Mouse (Mus musculus) embryo, embryonic 10 days (tissue): ENCODE results near the gene Ulk3.
A peak's percentile ranks its signal among the peaks of the same experiment; 100 is the strongest.

Source experiments
- DNase-seq: peaks from one replicate; pipeline ENCODE4 v3.0.0-alpha.2; 2015; ENCODE audit warnings: low spot score

The Ulk3 gene

DNA sequence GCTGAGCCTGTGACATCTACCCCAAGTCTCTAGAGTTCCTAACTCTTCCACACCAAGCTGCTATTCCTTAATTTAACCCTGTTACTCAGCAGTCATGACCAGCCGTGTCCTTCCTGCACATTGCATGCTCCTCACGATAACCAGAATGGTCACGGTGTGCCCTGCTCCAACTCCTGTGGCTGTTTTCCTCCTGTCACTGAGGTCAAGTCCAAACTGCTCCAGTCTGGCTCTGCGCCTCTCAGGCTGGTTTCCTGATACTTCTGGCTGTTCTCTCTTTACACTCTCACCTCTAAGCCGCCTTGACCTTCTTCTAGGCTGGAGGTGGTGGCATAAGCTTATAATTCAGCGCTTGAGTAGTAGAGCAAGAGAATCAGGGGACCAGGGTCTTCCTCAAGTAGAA is 20.8 kb upstream of the Ulk3 start:
- no peak for DNase-seq

DNA sequence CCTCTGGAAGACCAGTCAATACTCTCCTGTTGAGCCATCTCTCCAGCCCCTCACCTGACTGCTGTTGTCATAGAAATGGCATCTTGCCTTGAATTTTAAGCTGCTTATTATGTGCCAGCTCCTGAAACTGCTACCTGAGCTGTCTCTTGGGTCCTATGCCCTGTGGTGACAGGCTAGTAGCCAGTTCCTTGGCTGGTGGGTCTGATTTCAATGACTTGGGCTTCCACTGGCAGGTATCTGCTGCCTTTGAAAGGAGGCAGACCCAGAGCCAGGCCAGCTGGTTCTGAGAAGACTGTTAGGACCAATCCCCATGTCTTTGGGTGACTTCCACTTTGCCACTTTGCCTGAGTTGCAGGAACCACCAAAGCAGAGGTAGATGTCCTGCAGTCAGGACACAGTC is 14.9 kb upstream of the Ulk3 start:
- no peak for DNase-seq

DNA sequence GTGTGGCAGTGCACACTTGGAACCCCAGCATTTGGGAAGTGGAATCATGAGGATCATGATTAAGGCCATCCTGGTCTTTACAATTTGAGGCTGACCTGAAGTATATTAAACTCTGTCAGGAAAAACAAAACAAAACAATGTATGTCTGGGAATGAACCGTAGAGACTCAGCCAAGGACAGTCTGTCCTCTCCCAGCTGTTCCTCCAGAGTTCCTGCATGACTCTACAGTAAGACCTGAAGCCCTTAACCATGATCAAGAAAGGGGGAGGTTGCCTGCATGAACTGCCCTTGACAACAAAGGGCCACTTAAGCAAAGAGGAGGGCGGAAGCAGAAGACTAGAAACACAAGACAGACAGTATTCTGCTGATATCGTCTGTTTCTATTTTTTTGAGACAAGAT is 13.7 kb upstream of the Ulk3 start:
- no peak for DNase-seq

DNA sequence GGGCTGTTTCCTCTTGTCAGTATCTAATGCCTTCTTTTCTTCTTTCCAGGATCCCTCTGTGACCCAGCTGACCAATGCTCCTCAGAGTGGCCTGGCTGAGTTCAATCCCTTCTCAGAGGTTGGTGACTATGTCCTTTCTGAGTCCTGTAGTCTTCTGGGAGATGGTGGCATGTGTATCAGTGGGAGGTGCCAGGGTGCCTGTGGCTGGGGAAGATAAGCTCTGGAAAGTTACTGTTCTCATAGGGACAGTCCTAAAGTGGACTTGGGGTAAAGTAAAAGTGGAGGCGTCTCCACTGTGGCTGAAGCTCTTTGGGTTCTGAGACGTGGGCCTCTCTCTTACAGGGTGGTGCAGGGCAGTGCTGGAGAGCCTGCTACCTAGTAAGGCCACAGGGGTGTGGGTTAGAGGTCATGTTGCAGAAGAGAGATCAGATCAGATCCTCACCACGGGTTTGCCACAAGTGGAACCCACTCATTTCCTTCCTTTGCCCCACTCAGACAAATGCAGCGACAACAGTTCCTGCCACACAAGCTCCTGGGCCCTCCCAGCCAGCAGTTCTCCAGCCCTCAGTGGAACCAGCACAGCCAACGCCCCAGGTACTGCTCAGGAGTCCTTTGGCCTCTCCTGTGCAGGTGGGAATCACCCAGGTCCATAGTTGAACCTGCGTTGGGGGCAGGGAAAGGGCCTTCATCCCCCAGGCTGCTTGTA is 12.0 kb upstream of the Ulk3 start:
- DNase-seq, result no peak

DNA sequence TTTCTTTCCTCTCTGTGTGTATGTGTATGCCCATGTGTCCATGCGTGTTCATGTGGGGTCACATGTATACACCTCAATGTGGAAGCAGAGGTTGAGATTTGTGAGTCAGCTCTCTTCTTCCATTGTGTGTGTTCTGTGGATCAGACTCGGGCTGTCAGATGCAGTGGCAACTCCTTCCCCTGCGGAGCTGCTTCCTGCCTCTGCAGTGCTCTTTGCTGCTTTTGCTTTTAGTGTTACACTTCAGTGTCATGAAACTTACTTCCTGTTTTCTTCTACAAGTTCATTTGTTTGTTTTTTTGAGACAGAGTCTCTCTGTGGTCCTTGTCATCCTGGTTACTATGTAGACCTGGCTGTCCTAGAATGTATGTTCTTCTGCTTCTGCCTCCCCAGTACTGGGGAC is 4.3 kb upstream of the Ulk3 start:
- no peak for DNase-seq

DNA sequence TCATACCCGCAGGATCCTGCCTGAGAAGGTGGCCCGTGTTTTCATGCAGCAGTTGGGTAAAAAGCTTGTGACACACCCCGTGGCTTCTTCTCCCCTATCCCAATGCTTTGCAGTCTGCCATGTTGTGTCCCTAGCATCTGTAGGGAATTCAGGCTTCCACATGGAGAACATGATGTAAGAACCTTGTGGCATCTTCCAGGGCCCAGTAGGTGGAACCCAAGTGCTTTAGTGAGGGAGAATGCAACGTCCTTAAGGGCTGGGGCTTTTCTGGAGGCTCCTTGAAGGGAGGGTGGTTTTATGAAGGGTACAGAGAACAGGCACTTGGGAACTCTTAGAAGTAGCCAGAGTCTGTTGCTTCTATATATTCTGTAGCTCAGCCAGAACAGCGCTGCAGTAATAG is 1.5 kb downstream of the Ulk3 start:
- peak; percentile 32 for DNase-seq

DNA sequence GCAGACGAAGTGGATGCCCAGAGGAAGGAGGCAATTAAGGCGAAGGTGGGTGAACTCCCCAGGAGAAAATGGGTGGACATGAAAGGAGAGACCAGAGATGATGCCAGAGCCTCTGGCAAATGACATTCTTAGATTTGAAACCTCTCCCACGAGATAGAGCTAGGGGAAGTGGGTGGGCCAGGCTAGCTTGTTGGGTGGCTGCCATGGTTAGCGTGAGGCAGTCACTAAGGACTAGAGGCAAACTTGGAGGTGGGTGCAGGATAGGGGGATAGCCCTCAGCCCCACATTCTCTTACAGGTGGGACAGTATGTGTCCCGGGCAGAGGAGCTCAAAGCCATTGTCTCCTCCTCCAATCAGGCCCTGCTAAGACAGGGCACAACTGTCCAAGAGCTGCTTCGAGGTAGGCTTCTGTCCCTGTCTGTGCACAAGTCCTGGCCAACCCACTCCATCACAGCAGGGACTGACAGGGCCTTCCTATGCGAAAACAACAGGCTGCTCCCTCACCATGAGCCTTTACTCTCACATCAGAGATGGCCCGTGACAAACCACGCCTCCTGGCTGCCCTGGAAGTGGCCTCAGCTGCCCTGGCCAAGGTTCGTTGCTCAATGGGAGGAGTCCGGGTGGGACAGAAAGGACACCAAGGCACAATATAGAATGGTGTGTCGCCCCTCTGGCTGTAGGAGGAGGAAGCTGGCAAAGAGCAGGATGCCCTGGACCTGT is 4.4 kb downstream of the Ulk3 start:
- DNase-seq, result peak; percentile 69

DNA sequence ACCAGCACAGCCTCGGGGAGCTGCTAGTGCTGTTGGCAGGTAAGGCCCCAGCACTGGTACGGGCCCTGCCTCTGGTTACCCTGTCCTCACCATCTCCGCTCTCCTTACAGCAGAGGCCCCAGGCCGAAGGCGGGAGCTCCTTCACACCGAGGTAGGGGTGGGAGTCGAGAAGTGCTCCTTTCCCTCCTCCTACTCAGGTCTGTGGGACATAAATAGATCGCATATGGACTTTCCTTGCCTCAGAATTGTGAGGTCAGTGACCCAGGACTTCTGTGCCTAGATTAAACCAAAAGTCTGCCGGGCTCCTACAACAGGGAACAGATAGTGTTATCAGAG is 4.9 kb downstream of the Ulk3 start:
- no peak for DNase-seq

DNA sequence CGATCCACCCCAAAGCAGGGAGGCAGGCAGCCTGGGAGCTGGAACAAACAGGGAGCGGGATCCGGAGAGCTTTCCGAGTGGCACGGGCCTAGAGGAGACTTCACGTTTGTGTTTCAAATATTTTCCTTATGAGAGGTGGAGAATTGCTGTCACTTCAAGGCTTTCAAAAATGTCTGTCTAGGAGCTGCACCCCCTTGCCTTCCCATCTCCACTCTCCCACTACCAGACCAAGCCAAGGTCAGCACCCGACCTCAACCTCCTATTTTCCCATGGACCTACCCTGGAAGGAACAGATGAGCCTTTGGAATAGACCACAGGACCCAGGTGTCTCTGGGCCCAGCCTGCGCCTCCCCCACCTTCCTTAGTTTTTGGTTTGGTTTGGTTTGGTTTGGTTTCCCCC is 8.0 kb downstream of the Ulk3 start:
- no peak for DNase-seq

DNA sequence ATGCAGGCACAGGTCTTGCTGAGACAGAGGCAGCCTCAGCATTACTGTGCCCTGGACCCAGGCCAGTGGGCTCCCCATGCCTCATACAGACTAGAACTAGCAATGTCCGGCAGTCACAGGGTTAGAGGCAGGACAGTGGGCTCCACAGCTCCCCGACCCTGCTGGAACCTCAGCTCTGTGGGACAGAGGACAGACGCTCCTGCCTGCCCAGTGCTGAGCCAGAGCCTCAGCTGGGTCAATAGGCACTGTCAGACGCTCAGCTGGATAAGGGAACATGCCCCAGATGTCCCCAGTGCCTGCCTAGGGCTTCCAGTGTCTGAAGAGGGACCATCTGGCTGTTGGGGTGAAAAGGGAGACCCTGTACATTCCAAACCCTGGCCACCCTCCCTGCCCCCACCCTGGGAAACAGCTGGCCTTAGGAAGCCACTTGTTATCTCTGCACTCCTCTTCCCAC is 8.7 kb downstream of the Ulk3 start:
- DNase-seq, result peak; percentile 38

DNA sequence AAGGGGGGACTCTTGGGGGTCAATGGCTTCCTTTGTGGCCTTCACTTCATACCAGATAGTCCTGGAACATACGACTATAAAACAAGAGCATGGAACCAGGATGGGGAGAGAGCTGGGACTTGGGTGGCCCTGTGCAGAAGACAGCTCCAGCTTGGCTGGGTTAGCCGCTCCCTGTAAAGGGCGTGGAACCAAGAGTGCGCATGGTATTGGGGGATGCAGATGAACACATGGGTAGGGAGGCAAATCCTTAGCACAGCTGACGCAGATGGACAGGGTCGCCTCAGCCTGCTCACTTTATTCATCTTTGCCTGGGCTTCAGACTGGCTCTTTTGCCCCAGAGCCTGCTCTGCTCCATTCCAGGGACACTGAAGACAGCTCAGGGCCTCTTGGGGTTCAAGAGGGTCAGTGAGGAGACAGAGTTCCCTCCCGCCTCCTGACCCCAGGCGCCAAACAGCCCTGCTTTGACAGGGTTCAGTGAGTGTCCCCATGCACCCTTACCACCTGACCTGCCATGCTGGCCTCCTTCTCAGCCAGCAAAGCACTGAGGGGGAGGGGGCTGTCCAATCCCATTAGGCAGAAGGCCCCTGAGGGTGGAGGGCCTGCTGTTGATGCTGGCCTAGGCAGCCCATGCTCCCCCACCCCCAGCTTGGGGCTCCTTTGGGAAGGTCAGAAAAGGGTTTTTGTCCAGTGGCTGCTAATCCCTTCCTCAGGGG is 9.8 kb downstream of the Ulk3 start:
- DNase-seq, result peak; percentile 53

DNA sequence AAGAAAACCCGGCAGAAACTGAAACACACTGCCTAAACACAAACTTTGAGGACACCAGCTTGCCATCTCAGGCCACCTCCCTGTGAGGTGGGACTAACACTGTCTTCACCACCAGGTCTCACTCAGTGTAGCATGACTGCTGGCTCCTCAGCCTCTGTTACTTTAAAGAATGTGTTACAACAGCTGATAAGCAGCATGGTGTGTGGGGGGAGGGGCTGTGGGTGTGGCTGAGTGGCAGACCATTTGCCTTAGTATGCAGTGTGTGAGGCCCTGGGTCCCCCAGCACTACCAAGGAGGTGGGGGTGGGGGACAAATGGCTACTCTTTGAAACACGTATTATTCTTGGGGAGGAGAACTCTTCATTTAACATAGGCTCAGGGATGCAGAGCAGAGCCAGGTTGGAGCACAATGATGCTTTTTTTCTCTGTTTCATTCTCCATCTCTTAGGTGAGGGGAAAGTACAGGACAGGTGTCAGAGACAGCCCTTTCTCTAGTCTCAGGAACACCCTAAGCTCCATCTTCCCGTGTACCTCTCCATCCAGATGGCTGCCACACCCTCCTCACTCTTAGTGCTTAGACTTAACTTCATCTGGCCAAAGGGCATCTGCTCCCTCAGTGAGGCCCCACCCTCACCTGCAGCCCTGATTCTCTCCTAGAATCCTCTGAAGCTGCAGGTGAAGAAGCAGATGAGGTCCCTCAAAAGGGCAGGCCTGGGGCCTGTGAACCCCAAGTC is 11.5 kb downstream of the Ulk3 start:
- peak; percentile 62 for DNase-seq

DNA sequence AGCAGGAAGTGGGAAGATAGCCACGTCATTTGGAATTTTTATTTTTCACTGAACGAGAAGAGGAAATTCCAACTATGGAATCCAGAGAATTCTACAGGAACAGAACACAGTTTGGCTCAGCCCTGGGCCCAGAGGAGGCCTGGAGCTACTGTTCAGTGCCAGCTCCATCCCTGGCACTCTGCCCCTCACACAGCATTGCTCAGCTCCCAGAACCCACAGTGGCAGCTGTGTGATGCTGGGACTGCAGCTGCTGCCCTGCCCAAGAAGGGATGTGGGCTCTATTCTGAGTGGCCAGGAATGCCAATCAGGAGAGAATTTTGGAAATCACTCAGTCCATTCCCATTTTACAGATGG is 12.1 kb downstream of the Ulk3 start:
- no peak for DNase-seq

DNA sequence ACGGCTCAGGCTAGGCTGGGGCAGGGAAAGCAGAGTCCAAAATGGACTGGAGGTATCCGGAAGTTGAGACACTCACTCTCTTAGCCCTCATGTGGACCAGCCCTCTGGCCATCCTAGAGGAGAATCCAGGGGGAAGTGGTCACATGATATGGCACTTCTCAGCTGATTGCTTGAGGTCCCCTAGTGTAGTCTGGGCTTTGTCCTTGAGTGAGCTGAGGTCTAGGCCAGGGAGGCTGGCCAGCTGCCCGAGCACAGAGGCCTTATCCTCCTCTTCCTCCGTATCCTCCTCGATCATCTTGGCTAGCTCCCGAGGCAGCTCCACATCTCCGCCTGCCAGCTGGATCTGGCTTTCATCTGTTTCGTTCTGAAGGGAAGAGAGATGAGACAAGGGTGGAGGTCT is 12.8 kb downstream of the Ulk3 start:
- DNase-seq, result no peak

DNA sequence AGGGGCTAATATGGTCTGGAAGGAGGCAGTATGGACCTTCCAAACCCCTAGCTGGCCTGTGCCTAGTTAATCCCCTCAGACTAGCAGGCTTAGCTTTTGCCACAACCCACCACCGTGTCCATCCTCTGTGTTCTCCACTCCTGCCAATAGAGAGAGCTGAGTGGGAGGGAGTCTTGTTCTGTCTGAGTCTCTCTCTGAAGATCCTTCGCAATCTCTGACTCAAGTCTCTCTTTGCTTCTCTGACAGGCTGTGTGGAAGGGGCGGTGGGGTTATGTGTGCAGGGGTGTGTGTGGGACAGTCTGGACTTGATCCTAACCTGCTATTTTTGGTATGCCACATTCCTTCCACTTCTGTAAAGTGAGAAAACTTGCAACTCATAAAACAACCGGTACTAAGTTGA is 15.6 kb downstream of the Ulk3 start:
- no peak for DNase-seq

DNA sequence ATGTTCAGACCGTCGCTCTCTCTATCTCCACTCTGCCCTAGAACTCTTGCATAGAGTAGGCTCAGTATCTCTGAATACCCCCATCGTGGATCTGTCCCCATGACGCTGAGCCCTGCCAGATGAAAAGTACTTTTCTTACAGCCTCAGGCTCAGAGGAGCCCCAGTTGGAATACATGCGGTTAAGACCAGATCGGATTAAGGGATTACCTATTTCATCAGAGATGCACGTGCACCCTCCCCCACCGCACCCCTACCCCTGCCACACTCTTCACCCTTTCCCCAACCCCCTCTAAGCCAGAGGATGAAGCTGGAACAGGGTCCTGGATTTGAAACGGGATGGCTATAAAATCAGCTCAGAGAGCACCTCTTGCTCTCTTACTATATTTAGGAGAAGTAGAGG is 16.3 kb downstream of the Ulk3 start:
- DNase-seq, result no peak

DNA sequence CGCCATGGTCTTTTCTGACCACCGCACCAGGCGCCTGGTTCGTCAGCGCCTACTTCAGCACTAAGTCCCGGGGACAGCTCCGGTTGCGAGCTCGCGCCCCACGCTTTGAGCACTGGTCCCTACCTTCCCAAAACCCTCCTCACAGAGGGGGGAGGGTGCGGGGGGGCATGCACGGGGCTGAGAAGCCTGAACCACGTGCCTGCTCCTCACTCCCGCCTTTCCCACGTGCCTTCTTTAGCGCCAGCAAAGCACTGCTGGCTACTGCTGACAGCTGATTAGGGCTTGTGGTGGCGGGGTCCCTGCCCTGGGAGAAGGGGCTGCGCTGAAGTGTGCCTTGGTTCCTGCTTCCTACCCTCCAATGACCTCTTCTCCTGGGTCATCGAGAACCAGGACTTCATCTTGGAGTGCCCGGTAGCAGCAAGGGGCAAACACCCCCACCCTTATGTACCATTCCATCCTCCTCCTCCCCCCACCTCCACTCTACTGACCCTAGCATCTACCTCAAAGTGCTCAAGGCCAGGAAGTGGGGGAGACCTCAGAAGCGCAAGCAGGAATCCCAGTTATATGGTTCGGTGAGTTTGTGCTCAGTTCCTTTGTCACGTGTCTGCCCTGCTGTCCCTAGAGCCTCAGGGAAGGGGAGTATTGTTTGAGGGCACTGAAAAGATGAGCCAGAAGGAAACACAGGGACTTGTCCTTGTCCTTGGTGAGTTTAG is 17.0 kb downstream of the Ulk3 start, which contains the start of gene Cplx3:
TSS of gene Cplx3 (minus strand) at position 143 of the 713 bp plus-strand sequence.
- peak; percentile 80 for DNase-seq

DNA sequence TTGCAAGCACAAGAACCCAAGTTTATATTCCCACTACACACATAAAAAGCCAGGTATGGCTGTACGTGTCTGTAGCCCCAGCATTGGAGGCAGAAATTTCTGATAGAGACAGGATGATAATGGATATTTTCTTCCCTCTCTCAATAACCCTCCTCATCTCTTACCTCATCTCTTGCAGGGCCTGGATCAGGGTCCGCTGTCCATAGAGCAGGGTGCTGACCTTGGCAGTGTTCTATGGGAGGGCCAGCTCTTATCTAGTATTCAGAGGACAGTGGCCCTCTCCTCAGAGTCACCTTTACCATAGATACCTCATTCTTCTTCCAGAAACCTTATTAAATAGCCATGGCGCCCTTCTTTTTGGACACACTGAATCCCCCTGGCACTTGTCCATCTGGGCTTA is 20.6 kb downstream of the Ulk3 start:
- no peak for DNase-seq

DNA sequence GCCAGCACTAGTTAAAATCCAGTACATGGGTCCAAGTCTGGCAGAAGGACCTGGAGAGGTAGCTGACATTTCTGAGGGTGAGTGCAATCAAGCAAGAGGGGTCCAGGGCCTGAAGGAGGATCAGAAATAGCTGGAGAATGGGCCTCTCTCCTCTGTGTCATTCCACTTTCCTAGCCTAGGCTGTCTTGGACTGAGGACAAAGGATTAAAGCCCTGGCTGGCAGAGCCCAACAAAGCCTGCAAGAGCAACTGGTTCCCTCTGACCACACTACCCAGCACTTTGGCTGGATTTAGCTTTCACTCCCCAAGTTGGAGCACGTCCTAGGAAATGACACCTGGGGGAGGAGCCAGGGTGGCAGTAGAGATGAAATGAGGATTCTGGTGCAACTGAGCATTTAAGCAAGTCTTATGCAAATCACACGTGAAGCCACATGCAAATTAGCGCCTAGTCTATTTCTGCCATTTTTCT is 21.1 kb downstream of the Ulk3 start:
- no peak for DNase-seq

DNA sequence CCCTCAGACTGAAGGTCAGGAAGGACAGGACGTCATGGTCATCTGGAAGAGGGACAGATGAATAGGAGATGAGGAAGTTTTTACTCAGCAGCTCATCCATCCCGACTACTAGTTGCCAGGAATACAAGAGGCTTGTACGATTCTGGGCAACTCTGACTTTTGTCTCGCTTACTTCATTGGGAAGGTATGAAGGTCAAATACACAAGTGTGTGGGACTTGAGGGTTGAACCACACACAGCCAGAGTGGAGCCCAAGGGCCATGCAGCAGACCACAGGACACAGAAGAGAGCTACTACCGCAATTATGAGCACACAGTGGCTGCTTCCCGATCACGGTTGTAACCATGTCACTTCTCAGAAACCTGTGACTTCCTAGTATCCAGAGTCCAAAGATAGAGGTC is 23.3 kb downstream of the Ulk3 start:
- DNase-seq, result no peak

DNA sequence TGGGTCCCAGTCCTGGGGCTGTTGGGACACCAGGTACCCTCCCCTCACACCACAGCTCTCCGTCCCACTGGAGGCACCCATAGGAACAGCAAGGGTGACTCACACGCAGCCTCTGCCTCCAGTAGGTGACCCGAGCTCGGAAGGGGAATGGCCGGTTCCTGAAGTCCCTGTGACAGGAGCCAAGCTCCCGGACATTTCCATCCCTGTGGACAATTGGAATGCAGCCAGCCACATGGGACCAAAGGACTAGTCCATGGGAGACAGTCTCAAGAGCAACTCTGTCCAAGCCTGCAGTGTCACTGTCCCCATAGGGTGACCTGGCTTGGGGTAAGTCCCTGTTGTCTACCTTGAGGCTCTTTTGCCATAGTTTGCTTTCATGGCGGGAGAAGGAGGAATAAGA is 24.7 kb downstream of the Ulk3 start:
- no peak for DNase-seq

DNA sequence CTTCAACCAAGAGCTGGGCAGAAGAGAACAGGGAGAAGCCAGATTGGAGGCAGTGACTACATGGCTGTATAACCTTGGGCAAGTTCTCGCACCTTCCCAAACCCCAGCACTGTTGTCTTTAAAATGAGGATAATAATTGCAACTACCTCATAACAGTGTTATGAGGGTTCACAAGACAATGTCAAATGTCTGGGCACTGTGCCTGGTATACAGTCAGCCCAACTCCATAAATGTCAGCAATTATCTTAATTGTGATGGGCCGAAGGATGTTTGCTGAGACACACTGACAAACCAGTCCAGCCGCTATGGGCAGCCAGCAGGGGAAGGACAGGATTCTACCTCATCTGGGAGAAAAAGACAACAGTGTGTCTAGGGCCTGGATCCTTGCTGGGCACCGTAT is 25.5 kb downstream of the Ulk3 start:
- DNase-seq, result no peak
